Mouse (Mus musculus): ENCODE data around the gene Kif1a.

Gene Kif1a

DNA sequence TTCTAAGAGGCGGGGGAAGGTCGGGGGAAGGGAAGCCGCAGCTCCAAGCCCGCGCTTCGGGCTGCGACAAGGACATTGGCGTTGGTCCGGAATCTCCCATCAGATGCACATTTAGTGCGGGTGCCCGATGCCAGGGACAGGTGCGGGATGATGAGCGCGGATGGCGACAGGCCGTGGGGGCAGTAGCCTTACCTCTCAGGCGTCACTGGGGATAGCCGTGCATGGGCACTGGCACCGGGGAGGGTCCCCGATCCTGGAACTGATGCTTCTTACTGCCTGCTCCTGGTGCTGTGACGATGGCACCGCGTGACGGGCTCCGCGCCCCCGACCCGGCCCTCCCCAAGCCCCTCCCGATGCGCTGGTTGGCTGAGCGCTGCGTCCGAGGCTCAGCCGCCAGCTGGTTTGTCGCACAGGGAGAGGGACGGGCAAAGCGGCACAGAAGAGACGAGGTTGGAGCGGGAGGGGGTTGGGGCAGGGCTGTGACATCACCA is at the start of gene Kif1a:
Gene Kif1a (minus strand): TSS at position 381 of the 491 bp plus-strand sequence.
- no peak for DNase-seq (ENCODE audit: extremely low read depth, insufficient read length, low spot score)

DNA sequence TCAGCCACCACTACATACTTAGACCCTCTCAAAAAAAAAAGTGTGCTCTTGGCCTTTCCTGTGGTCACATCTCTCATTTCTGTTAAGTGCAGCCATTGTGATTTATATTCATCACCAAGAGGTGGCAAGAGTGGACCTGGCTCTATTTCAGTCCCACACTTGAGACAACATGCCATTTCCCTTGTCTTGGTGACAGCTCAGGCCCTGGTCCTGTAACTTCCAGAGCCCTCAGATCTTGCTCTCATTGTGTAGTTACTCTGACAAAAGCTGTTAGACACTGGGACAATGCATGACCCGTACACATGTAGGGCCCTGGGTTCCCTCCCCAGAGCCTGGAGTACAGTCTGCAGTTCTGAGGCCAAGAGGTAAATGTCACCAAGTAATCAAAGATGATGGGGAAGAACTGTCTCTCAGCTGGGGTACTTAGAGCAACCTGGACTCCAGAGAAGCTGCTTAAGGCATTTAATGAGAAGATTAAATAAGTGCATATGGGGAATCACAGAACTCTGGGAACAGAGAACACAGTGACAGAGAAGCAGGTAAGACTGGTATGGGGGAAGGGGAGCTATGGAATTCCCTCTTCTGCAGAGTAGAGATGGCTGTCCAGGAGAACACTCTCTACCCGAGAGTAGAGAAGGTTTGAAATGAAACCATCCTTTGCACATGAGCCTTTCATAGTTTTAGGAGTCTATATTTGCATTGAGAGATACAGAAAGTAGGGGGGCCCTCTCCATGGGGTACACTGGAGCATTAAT is 49.3 kb upstream of the Kif1a start:
- DNase-seq (ENCODE audit: extremely low read depth, insufficient read length, low spot score) = no peak

DNA sequence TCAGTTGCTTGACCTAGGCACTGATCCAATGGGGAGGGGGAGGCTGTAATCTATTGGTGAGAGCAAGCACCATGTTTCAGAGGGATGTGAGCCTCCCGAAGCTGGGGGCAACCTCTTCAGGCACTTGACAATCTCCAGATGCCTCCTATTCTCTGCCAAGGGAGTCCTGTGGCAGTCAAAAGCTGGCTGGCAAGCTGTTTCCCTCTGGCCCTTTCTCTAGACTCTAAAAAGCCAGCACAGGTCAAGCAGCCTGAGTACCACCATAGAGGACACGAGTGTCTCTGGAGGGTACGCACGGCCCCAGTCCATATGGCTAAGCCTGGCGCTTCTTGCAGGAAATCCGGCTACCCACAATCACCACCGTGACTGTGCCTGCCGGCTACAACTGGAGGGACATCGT is 42.4 kb upstream of the Kif1a start:
- no peak for DNase-seq (ENCODE audit: extremely low read depth, insufficient read length, low spot score)

DNA sequence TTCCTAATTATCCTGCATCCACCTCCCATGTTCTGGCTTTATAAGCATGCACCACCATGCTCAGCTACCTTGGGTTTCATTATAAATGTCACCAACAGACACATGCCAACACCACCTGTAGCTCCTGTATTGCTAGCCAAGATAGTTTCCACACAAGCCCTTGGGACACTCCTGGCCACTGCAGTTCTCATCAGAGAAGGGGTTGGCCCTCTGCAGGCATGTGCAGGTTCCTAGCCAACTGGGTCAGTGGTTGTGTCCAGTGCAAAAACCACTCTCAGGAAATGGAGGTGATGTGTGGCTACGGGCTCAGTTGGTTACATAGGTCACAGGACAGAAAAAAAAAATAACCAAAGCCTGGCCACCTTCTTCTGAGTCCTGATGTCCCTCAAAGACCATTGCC is 41.1 kb upstream of the Kif1a start:
- DNase-seq (ENCODE audit: extremely low read depth, insufficient read length, low spot score) = no peak

DNA sequence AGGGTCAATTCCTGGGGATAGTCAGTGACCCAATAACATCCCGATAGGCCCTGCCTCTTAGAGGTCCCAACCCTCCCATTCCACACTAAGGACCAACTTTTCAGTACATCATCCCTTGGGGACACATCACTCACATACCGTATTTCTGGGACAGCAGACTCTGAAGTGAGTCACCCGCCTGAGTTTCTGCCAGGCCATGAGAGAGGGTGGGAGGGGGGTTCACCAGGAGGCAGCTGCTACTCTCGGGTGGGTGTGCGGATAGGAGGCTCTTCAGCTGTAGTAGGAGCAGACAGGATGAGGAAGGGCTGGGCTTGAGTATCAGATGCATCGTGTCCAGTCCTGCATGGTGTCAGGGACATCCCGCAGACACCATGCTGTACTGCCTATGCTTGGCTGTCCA is 38.0 kb upstream of the Kif1a start:
- DNase-seq (ENCODE audit: extremely low read depth, insufficient read length, low spot score) = no peak

DNA sequence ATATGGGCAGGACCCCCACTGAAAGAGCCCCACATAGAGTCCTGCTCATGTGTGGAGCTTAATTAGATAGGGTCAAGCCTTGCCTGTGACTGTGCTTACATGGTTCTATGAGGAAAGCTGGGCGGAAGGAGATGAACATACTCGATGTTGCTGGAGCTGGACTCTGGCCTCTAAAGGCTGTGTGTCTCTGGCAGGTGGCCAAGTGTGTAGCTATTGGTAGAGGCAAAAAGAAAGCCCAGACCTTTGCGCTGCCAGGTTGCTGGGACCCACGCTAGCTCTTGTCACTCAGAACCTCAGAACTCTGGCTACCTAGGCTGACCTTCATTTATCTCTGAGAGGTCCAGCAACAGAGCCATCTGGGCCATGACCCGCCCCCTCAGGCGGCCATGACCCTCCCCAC is 36.8 kb upstream of the Kif1a start:
- no peak for DNase-seq (ENCODE audit: extremely low read depth, insufficient read length, low spot score)

DNA sequence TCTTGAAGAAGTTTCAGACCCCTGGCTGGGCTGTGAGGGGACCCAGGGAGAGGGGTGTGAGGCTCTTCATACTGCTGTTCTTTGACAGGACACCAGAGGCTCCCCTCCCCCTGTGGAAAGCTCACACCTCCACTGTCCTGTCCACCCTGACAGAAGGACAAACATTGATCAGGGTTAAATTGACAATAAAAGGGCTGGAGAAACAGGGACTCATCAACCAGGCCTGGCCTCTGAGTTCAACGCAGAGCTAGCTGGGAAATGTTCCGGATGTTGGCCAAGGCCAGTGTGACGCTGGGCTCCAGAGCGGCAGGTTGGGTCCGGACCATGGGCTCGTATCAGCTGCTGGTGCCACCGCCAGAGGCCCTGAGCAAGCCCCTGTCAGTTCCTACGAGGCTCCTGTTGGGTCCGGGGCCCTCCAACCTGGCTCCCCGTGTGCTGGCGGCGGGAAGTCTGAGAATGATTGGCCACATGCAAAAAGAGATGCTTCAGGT is 33.3 kb upstream of the Kif1a start, which contains the start of gene Agxt:
Gene Agxt (plus strand): TSS at position 205 of the 491 bp plus-strand sequence.
- no peak for DNase-seq (ENCODE audit: extremely low read depth, insufficient read length, low spot score)

DNA sequence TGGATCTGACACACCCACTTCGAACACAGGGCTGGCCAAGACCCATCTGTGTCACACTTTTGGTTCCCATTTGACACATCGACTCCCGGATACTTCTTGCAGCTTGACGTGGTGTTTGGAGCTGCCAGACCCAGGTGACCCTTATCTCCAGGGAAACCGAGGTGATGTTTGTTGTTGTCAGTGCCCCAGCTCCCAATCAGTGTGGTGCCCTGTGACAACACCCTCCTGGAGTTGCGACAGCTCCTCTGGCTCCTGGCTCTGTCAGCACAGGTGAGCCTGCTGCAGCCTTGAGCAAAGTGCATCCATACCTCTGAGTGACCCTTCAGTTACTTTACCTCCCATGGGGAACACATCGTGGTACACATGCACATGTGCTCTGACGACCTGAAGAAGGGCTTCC is 30.9 kb upstream of the Kif1a start:
- DNase-seq (ENCODE audit: extremely low read depth, insufficient read length, low spot score) = no peak

DNA sequence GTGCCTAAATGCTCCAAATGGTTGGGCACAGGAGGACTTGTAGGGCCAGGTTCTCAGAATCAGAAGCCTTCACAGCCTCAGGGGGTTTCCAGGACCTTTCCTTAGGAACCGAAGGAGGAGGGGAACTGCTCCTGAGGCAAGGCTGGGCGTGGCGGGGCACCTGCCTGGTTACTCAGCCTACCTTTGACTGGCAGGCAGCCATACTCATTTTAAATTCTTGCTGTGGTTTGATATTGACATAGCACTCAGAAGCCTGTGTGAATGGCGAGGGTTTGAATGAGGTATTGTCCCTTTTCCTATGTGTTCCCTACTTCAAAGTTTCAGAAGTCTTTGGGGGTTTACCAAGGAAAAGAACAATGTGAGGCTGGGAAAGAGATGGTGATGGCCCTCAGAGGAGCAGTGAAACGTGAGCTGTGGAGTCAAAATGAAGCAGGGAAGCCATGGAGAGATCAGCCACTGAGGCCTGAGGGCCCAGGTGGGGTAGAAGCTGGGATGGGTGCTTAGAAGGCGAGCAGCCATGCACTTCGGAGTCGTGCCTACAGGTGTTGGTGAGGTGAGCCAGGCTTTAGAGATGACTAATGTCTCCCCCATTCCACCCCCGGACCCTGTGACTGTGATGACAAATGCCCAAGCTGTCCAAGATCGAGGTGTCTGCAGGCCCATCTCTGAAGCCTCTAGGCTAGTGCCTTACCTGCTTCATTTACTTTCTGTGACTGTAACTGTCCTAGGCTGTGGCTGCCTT is 28.7 kb upstream of the Kif1a start:
- DNase-seq (ENCODE audit: extremely low read depth, insufficient read length, low spot score) = no peak

DNA sequence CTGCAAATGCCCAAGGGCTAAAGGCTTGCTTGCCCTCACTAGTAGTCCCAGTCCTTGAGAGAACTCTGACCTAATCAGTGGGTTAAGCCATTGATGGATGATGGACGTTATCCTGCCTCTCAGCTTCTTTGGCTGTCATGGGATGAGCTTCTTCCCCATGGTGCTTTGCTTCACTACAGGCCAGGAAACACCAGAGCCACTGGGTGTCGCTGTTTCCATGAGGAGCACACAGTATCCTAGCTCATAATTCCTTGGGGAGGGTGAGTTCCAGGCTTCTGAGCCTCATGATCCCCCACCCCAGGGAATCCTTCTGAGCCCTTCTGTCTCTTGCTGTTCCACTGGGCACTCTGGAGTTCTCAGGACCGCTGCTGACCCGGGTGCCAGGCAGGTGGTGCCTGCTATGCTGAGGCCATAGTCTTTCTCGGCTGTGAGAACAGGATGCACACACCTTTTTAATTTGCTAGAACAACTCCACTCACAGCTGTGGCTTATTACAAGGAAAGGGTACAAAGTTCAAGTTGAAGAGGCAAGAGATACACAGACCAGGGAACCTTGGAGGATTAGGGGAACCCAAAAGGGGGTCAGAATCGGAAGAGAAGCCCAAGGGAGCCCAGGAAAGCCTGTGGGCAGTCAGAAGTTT is 27.1 kb upstream of the Kif1a start:
- DNase-seq (ENCODE audit: extremely low read depth, insufficient read length, low spot score) = peak; percentile 37

DNA sequence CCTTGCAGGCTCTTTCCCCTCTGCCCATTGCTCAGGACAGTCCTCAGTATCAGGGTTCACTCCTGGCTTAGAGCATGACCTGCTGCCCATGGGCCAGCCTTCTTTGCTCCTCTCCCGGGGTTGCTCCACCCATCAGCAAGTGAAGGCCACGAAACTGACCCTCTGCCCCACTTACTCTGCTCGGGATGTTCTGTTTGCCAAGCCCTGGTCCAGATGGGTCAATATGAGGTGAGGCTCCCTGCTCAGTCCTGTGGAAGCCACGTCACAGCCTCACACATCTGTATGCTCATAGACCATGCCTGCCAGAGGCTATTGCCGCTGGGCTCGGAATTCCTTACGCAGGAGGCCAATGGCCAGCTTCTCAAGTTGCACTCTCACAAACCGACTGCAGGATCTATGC is 26.5 kb upstream of the Kif1a start:
- DNase-seq (ENCODE audit: extremely low read depth, insufficient read length, low spot score) = no peak

DNA sequence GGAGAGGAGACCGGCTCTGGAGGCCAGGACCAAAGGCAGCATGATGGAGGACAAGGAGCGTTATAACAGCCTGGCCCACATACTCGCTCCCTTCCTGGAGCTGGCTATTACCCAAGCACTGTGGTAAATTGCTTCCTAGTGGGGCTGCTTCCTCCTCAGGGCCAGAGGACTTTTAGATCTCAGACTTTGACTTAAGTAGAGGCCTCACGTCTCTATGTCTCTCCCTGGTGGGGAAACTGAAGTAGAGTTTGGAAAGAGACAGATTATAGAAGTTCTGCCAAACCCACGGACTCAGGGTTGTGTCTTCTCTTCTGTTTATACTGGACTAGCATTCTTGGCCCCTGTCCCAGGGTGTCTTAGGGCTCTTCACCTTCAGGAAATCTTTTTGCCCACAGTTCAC is 23.5 kb upstream of the Kif1a start:
- no peak for DNase-seq (ENCODE audit: extremely low read depth, insufficient read length, low spot score)

DNA sequence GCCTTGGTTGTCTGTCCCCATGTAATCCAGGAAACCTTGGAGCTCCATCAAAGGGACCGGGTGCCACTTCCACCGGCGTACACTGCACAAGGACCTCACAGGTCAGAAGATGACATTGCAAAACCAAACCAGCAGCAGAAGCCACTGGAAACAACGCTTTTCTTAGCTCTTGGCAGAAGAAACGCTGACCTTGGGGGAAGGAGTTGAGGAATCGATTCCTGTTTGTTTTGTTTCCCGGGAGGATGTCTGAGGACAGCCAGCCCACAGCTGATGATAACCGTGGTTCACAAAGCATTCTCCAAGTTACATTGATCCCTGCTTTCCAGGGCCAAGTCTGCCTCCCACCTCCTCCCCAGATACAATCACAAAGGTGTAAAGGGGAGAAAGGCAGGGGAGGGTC is 22.3 kb upstream of the Kif1a start:
- no peak for DNase-seq (ENCODE audit: extremely low read depth, insufficient read length, low spot score)

DNA sequence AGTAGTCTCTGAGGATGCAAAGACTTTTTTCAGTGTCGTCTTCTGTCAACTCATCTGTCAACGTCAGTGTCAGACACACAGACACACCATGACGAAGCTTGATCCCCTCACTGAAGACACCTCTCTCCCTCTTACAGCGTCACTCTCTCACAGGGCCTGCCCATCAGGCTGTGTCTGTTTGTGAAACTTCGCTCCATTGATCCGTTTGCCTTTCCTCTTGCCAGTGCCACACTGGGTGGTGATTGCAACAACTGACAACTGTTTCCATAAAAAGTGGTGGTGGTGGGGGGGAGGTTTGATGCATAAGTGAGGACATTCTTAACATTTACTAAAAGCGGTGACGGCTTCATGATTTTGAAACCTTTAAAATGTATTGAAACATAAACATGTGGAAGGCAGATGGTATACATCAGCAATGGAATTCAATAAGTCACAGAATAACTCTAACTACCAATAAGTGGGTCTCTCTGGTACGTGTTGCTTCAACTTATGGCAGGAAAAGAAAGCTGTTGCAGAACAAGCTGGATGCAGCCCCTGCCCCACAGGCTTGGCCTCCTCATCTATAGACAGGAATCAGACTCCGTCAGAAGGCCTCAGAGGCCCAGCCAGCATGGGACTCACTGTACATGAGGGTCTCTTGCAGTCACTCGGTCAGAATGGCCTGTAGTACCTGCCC is 21.6 kb upstream of the Kif1a start:
- no peak for DNase-seq (ENCODE audit: extremely low read depth, insufficient read length, low spot score)

DNA sequence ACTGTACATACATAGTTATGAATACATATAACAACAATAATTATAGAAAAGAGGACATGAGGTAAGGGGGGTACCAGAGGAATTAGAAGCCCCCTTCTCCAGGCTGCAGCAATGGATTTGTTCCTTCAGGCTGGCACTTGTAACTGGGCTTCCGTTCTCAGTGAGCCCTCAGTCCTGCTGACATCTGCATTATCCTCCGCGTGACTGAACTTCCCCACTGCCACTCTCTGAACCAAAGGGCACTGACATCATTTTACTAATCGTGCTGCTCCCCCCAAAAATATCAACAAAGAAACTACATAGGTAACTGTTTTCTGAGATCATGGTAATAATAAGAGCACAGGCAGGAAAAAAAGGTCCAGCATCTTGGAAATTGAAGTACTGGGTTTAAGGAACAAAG is 17.1 kb upstream of the Kif1a start:
- no peak for DNase-seq (ENCODE audit: extremely low read depth, insufficient read length, low spot score)

DNA sequence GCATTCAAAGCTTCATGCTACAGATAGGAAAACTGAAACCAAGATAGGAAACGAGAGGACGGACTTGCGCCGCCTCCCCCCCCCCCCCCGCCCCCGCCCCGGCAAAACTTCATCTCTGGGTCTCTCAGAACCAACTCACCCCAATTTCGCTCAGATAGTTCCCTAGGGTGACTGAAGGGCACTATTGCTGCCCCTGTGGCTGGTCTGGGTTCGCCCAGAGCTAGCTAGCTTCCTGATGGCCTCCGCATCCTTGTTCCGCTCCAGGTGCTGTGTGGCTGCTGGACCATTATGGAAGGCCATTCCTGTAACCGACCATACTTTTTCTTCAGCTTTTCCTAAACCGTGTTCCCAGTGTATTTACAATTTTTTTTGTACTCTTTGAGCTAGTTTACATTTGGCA is 13.7 kb upstream of the Kif1a start:
- DNase-seq (ENCODE audit: extremely low read depth, insufficient read length, low spot score) = no peak

DNA sequence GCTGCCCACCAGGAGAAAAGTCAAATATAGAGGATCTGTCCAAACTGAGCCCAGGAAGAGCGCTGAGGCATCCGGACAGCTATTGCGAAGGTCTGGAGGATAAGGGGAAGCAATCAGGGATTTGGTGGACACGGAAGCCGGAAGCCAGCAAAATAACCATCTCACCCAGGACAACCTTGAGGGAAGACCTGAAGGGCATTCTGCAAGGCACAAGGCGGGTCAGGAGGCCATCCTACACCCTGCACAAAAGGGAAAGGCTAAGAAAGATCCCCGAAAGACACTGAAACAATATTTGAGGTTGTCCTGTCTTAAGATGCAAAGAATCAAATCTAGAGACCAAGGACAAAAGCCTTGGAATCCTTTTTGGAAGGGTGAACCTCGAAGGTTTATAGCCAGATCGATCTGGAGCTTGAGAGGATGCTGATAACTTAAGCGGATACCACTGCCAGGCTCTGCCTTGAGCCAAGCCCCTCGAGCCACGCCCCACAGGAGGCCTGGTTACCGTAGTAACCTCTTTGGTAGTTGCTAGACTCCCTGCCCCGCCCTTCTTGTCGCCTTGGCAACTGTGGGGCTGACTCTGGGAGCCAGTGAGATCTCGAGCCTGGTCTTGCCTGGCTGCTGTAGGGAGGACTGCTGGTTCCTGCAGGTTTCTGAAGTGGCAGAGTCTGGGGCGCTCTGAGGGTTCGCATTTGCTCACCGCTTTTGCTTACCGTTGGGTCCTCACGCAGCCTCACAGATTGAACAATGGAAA is 13.1 kb upstream of the Kif1a start:
- DNase-seq (ENCODE audit: extremely low read depth, insufficient read length, low spot score) = no peak

DNA sequence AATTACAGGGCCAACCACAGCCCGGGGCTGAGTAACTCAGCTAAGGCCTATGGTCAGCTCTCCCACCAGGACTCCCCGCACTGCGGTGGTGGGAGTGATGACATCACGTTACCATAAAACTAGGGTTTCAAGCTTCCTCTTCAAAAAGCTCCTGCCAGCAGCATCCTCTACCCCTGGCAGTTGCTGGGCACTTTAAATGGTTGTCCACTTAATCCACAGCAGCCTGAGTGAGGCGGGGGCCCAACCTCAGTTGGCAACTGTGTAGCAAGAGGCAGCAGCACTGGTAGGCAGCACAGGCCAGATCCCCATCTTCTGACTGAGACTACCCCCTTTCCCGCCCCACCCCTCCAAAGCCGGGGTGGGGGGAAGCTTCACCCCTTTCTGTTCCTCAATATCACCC is 949 bp upstream of the Kif1a start:
- DNase-seq (ENCODE audit: extremely low read depth, insufficient read length, low spot score) = no peak

DNA sequence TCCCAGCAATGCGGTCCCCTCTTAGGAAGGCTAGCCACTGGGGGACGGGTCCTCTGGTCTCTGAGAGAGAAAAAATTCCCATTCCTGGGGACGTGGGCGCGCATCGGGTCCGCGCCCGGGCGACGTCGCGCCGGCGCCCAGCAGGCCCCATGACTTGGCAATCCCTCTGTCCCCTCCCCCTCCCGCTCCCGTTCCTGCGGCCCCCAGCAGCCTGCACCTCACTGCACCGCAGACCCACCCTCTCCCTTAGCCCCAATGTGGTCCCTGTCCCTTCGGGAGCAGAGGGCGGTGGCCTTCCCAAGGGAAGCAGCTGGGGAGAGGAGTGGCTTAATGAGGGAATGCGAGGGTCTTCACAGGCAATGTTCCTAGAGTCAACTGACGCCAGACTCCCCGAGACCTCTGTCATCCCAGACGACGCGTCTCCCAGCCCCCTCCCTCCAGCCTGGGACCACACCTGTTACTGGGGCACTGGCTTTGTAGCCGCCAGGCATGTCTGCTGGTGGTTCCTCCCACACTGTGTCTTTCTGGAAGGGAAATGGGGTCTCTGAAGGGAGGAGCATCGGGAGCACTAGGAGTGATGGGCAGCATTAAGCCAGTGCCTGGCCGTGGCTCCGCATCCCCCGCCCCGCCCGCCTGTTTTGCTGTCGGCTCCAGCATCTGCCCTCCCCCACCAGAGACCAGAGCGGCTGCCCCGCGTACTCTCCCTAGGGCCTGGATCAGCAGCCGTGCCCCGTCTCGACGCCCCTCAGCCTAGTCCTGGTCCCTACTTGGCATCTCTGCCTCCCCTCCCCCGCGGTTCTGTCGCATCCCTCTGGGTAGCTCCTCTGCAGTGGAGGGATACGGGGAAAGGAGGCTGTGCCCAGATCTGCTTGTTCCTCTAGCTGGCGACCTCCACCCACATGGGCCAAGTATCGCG is 917 bp downstream of the Kif1a start:
- DNase-seq (ENCODE audit: extremely low read depth, insufficient read length, low spot score) = no peak

Data from 3134 (cell line).